Mouse (Mus musculus) c-Kit-negative CD71-positive TER-119-positive erythroid progenitor cells, embryonic 14.5 days (primary cell): ENCODE data around the gene Smok3c.
"Not testable (repeated sequence)": the region's sequence is repeated elsewhere in the genome, so short reads cannot be mapped to it uniquely, and the experiment has no call there.

Experiments
- DNase-seq: peaks from one replicate; pipeline ENCODE4 v3.0.0-alpha.2; 2013; ENCODE audit warnings: low read depth, low spot score

Smok3c gene

DNA sequence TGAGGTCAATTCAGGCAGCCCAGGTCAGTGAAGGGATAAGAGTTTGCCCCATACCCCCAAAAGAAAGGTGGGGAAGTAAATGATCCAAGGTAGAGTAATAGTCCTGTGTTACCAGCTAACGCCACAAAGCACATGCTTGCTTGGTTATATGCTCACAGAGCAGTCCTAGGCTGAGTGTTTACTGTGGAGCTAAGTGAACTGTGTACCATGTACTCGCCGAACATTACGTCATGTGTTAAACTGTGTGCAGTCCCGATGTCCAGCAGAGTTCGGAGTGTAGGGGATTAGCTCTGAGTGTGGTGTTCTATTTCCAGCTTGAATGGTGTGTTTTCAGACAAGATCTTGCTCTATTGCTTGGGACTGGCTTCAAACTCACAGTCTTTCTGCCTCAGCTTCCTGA is 41.5 kb downstream of the Smok3c start:
- no peak for DNase-seq

DNA sequence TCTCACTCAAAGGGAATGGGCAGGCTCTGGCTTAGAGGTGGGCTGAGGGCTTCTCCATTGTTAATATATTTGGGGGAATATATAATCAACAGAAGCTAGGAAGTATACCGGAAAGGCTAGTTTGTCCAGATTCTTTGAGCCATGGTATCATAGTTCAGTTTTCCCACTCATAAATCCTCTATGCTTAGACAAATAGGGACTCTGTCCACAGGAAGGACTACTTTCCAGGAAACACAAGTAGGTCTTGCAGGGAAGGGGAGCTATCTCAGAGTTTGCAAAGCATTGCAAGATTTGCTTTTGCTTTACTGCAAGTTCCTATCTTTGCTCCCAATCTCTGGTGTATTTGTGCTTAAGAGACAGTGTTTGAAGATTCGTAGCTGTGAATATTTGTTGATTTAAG is 52.0 kb downstream of the Smok3c start:
- DNase-seq = no peak

DNA sequence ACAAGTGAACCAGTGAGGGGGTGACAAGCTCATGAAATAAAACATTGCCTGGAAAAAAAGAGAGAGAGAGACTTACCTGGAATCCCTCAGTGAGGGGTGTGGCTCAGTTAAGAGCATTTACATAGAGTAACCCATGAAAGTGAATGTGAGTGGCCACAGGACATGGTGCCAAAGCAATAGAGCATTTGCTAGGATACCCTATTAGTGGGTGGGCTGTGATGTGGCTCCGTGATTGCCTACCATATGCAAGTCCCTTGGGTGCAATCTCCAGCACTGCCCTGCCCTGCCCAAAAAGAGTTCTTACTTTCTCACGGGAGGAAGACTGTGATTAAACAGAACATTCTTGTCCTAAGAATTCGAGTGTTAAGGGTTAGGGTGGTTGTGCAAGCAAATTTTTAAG is 54.1 kb downstream of the Smok3c start:
- DNase-seq = no peak

DNA sequence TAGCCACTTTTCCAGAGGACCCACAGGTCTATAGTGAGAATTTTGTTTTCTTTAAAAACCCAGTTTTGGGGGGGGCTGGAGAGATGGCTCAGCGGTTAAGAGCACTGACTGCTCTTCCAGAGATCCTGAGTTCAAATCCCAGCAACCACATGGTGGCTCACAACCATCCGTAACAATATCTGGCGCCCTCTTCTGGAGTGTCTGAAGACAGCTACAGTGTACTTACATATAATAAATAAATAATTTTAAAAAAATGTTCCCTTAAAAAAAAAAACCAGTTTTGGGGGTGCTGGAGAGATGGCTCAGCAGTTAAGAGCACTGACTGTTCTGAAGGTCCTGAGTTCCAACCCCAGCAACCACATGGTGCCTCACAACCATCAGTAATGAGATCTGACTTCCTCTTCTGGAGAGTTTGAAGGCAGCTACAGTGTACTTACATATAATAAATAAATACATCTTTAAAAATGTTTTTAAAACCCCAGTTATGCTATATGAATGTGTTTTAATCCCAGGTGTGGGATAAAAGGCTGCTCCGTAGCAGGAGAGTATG is 56.9 kb downstream of the Smok3c start:
- not testable (repeated sequence) for DNase-seq
